Mouse (Mus musculus) layer of hippocampus, adult 9-11 months (tissue): ENCODE results near the gene Trim71.
"Not testable (repeated sequence)": the region's sequence is repeated elsewhere in the genome, so short reads cannot be mapped to it uniquely, and the experiment has no call there.

Source experiments
- DNase-seq: peaks from one replicate; pipeline ENCODE4 v3.0.0; 2022

Gene Trim71

DNA sequence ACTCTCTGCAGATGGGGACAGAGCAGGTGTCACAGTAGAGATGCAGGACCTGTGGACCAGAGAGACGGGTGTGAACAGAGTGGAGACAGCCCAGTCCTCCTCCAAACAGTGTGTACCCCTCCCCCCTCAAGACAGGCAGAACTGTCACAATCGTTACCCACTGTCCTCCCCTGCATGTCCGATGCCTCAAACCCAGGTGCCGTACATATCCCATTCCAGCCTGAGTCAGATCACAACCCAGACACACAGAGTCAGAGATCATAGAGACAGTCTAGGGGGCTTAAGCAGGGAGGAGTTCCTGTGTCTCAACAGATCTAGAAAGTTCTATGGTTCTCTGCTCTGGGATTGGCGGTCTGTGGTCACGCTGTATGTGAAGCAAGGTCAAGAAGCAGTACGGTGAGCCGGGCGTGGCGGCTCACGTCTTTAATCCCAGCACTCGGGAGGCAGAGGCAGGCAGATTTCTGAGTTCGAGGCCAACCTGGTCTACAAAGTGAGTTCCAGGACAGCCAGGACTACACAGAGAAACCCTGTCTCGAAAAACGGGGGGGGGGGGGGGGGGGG lies 39.0 kb downstream of the Trim71 start:
- DNase-seq, result no peak

- DNase-seq, result no peak
Measured at GRCm38 (mm10) chr9:114522501-114522900, 41.7 kb downstream of the Trim71 start.

- no peak for DNase-seq
Measured at GRCm38 (mm10) chr9:114522041-114522440, 42.1 kb downstream of the Trim71 start.

DNA sequence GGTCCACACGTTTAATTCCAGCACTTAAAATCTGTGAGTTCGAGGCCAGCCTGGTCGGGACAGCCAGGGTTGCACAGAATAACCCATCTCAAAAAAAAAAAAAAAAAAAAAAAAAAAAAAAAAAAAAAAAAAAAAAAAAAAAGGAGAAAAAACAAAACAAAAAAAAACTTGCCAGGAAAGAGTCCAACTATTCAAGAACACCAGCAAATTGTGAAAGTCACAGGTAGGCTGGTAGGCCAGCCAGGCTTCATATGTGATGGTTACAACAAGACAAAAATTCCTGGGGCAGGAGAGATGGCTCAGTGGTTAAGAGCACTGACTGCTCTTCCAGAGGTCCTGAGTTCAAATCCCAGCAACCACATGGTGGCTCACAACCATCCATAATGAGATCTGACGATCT lies 43.6 kb downstream of the Trim71 start:
- DNase-seq, result not testable (repeated sequence)

GRCm38 (mm10) chr9:114518812-114519477 lies 45.2 kb downstream of the Trim71 start:
- DNase-seq, result no peak

- no peak for DNase-seq
Measured at GRCm38 (mm10) chr9:114517924-114518497, 46.2 kb downstream of the Trim71 start.

GRCm38 (mm10) chr9:114515364-114515763 lies 48.8 kb downstream of the Trim71 start, which contains the start of gene C130032M10Rik:
C130032M10Rik (plus strand) TSS chr9:114515697.
- no peak for DNase-seq

DNA sequence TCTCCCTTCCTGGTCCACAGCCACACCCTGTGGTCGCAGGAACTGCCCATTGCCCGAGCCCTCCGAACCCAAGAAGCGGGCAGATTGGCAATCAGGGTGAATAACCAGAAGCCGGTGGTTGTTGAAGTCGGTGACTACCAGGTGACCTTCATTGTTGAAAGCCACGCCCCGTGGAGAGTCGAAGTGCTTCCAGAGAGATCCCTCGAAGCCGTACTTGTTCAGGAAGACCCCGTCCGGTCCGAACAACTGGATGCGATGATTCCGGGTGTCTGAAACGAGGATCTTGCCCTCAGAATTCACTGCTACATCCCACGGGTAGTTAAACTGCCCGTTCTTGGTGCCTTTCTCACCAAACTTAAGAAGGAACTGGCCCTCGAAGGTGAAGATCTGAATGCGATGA lies 51.3 kb downstream of the Trim71 start:
- no peak for DNase-seq

GRCm38 (mm10) chr9:114509785-114510184 lies 54.4 kb downstream of the Trim71 start:
- DNase-seq, result no peak

GRCm38 (mm10) chr9:114507421-114507820 lies 56.7 kb downstream of the Trim71 start:
- no peak for DNase-seq

GRCm38 (mm10) chr9:114506564-114506963 lies 57.6 kb downstream of the Trim71 start:
- DNase-seq, result no peak

DNA sequence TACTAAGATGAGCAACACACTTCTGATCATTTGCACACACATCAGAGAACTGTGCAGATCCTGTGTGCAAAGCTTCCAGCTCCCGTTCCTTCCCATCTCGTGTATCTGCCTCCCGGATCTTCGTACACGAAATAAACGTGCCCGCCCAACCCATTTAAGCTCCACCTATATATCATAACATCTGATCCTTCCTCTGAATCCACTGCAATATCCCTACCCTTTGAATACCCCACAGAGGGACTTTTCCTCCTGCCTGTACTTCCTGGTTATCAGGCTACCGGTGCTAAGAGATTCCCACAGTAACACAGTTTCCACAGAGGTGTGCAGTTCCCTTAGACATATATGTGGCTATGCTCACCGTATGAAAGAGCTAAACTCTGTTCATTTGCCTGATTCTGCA lies 59.4 kb downstream of the Trim71 start, which contains the start of gene Ccr4:
Gene Ccr4 (minus strand): TSS at position 101 of the 400 bp plus-strand sequence.
- DNase-seq, result no peak

DNA sequence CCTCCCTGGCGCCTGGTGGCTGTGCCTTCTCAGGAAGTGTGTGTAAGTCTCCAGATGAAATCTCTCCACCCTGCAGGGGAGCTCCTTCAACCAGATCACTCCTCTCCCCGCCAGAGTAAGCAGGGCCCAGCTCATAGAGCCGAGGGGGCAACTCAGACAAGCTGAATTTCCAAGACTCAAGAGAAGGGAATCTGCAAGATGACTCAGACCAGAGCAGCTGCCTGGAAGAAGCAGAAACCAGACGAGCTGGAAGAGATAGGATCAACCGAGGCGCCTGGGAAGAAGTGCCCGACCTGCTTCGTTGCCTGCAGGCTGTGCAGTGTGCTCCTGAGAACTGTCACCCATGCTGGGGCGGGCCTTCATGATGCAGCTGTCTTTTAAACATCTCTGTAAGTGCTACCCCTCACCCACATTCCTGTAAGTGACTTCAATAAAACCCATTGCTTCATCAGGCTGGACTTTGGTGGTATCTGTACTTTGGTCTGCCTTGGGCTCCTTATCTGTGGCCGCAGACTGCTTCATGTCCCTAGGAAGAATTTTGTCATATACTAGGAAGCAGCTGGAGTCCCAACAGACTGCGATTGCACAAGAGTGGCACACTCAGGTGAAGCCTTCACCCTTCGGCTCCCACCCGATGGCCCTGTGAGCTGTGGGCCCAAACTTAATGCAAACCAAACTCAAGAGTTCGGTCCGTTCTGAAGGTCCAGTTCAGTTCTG lies 61.3 kb downstream of the Trim71 start:
- no peak for DNase-seq

- no peak for DNase-seq
Measured at GRCm38 (mm10) chr9:114501913-114502312, 62.3 kb downstream of the Trim71 start.

- no peak for DNase-seq
Measured at GRCm38 (mm10) chr9:114501111-114501510, 63.1 kb downstream of the Trim71 start.

- peak; percentile 23 for DNase-seq
Measured at GRCm38 (mm10) chr9:114499783-114500515, 64.2 kb downstream of the Trim71 start.

GRCm38 (mm10) chr9:114498218-114498617 lies 66.0 kb downstream of the Trim71 start:
- DNase-seq, result peak; percentile 47

DNA sequence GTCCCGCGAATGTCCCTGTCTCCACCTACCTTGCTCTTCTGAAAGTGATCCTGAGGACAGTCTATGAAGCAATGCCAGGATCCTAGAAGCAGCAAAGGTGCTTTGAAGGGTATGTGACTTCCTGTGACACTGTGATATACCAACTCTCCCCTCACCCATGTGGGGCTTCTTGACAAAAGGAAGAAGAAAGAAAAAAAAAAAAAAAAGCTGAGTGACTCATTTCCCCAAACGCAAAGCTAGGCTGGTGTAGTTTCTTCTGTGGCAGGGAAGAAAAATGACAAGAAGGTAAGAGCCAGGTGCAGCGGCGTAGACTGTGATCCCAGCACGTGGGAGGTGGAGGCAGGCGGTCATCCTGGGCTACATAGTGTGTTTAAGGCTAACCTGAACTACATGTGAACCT lies 67.7 kb downstream of the Trim71 start:
- no peak for DNase-seq

GRCm38 (mm10) chr9:114487481-114488258 lies 76.5 kb downstream of the Trim71 start:
- no peak for DNase-seq

GRCm38 (mm10) chr9:114486808-114487207 lies 77.4 kb downstream of the Trim71 start:
- DNase-seq, result no peak

DNA sequence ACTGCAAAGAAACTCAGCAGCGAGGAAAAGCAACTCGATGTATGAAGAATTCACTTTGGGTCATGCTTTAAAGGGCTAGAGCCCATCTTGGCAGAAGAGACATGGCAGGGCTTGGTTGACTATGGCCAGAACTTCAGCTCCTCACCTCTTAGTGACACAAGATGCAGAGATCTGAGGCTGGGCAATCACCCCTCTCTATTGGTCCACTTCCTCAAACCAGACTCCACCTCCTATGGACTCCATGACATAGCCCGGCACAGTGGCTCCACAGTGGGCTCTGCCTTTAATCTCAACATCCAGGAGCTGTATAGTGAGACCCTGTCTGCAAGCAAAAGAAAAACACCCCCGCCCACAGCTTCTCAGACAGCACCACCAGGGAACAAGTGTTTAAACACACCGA lies 79.4 kb downstream of the Trim71 start:
- no peak for DNase-seq

DNA sequence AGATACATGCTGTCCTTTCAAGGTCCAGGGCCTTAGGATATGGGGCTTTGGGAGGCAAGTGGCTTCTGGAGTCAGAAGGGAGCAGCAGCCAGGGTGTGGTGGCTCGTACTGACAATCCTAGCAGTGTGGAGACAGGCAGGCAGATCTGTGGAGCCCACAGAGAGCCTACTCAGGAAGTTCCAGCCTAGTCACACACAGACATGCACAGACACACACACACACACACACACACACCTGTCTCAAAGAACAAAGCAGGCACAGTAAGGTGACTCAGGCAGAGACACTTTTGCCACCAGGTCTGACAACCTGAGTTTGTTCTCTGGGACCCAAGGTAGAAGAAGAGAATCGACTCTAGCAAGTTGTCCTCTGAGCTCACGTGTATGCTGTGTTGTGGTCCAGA lies 83.2 kb downstream of the Trim71 start:
- no peak for DNase-seq
